Mouse (Mus musculus) MEL (cell line): ENCODE measurements around the gene Rhot2. TPM values are rescaled to one million over a fixed set of nuclear protein-coding genes. Genes with fewer than 3 reads are reported as not detected.

Source experiments
- DNase-seq: peaks from one replicate; pipeline ENCODE4 v3.0.0; 2011; ENCODE audit warnings: low read depth, low spot score
- H3K27ac ChIP-seq: 2 replicates; pipeline ENCODE4 v1.5.1; 2012; ENCODE audit warnings: low read depth, mild to moderate bottlenecking, control low read depth, low read length, moderate library complexity; ENCODE audit not compliant: control insufficient read depth
- H3K27me3 ChIP-seq, 2 experiments: fragments of 150-350 bp in 1 of 2; sonication (generic) in 1 of 2; 2 replicates each; pipeline ENCODE4 v1.6.1; 2012; ENCODE audit warnings: low read length in 2 of 2, mild to moderate bottlenecking in 2 of 2, improper control_type of control experiment in 1 of 2, moderate library complexity in 1 of 2; ENCODE audit not compliant: insufficient read depth in 2 of 2, control insufficient read depth in 1 of 2
- H3K36me3 ChIP-seq, 2 experiments: 2 replicates each; pipeline ENCODE4 v1.6.1; 2012 to 2014; ENCODE audit warnings: low read length in 2 of 2, improper control_type of control experiment in 1 of 2, inconsistent platforms in 1 of 2, mild to moderate bottlenecking in 1 of 2; ENCODE audit not compliant: insufficient read depth in 2 of 2, control insufficient read depth in 1 of 2
- H3K4me1 ChIP-seq, 2 experiments: fragments of 150-350 bp in 1 of 2; sonication (generic) in 1 of 2; 2 replicates each; pipeline ENCODE4 v1.6.1; 2012; ENCODE audit warnings: low read length in 2 of 2, improper control_type of control experiment in 1 of 2, mild to moderate bottlenecking in 1 of 2; ENCODE audit not compliant: insufficient read depth in 2 of 2, control insufficient read depth in 1 of 2
- H3K4me3 ChIP-seq, 2 experiments: fragments of 150-350 bp in 1 of 2; sonication (generic) in 1 of 2; 2 replicates each; pipeline ENCODE4 v1.5.1; 2012; ENCODE audit warnings: low read depth in 2 of 2, low read length in 2 of 2, mild to moderate bottlenecking in 2 of 2, moderate library complexity in 2 of 2, control low read depth in 1 of 2, improper control_type of control experiment in 1 of 2; ENCODE audit not compliant: control insufficient read depth in 1 of 2, insufficient read depth in 1 of 2
- H3K79me2 ChIP-seq: 2 replicates; pipeline ENCODE4 v1.6.1; 2012; ENCODE audit warnings: mild to moderate bottlenecking, low read length, moderate library complexity; ENCODE audit not compliant: control insufficient read depth, poor library complexity, insufficient read depth
- H3K9ac ChIP-seq: 2 replicates; pipeline ENCODE4 v1.6.1; 2012; ENCODE audit warnings: low read depth, mild to moderate bottlenecking, control low read depth, low read length, moderate library complexity; ENCODE audit not compliant: control insufficient read depth, poor library complexity, severe bottlenecking
- H3K9me3 ChIP-seq: fragments of 150-350 bp; sonication (generic); replicated peaks from 2 replicates; pipeline ENCODE4 v1.6.1; 2012; ENCODE audit warnings: mild to moderate bottlenecking, low read length, improper control_type of control experiment, moderate library complexity; ENCODE audit not compliant: insufficient read depth
- E2F4 ChIP-seq: IDR thresholded peaks from 2 replicates; pipeline ENCODE4 v1.6.1; 2011; ENCODE audit warnings: low read depth, low read length, improper control_type of control experiment, borderline replicate concordance
- ZMIZ1 ChIP-seq: IDR thresholded peaks from 2 replicates; pipeline ENCODE4 v1.6.1; 2012; ENCODE audit warnings: low read depth, mild to moderate bottlenecking, inconsistent platforms, low read length, improper control_type of control experiment, moderate library complexity
- polyA plus RNA-seq, 2 experiments: library from polyadenylated mRNA; stranded (reverse) in 1 of 2; unstranded in 1 of 2; fragments of >175 nt in 1 of 2; fragments of >200 nt in 1 of 2; gene quantifications; 2 replicates each; pipeline versions ENCODE4 v1.2.1 to v1.2.4; 2012; ENCODE audit warnings: low replicate concordance in 2 of 2, low read depth in 1 of 2; ENCODE audit not compliant: insufficient read length in 2 of 2, insufficient read depth in 1 of 2, missing spikeins in 1 of 2
- total RNA-seq: library from RNA; depleted of rRNA; stranded (reverse); fragments of 300-350 nt; gene quantifications from 2 replicates; pipeline ENCODE4 v1.2.3, GENCODE M21; 2012; rRNA removed

The Rhot2 gene
- total and polyA plus RNA-seq, 3 experiments: 29.1 to 54.5 TPM; not detected in 1

DNA sequence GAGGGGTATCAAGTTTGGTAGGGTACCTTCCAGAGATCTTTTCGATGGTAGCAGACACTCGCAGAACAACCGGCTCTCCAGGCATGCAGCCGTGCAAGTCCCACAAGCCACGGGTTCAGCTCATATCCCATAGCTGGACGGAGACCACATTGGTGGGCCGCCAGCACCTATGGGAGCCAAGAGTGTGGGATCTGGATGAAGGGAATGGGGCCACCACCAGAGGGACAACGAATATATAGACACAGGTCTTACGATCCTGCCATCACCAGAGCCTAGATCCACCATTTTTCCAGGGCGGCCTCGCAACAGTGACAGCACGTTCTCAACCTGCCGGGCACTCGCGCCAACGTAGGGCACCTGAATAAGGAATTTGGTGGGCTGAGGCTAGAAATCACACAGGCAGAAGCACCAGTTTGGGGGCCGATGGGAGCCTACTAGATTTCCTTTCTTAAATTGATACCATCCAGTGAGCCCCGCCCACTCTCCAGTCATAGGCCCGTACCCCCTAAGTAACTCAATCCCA is 53.3 kb downstream of the Rhot2 start:
- H3K4me3 ChIP-seq: peak overlapping the region; percentile 67 to 84
- TF ChIP-seq E2F4: no peak
- peak; percentile 13; the same call in 1 of the 2 replicates for TF ChIP-seq ZMIZ1
- peak overlapping the region; percentile 87 for H3K9ac ChIP-seq
- H3K27me3 ChIP-seq: no peaks in the 10 kb centered on the region
- peak overlapping the region; percentile 97 for H3K27ac ChIP-seq
- peaks cover 0 to 5% of the 10 kb centered on the region in 2 experiments; a peak in 1 of 4 replicates for H3K36me3 ChIP-seq
- H3K9me3 ChIP-seq: no peaks in the 10 kb centered on the region
- DNase-seq: no peak
- H3K4me1 ChIP-seq: peaks cover 0 to 24% of the 10 kb centered on the region in 2 experiments; a peak in 2 of 4 replicates
- peaks cover 16% of the 10 kb centered on the region for H3K79me2 ChIP-seq

Other genes starting within 250 kb of the Rhot2 start
- gene Gng13, start 127.7 kb downstream of the Rhot2 start, total RNA-seq: 3.1 and 3.9 TPM in 2 replicates
- gene Gng13, start 127.7 kb downstream of the Rhot2 start, polyA plus RNA-seq: under 1 TPM in 1 of 2 experiments, not detected in 1; 0.13 TPM
- gene Chtf18, start 117.4 kb downstream of the Rhot2 start, total RNA-seq: 29.9 and 35.5 TPM in 2 replicates
- 10 to 100 TPM in 1 of 2 experiments, not detected in 1; 71.1 TPM for gene Chtf18, start 117.4 kb downstream of the Rhot2 start, polyA plus RNA-seq
- gene Rpusd1, start 117.2 kb downstream of the Rhot2 start, total RNA-seq: 7.3 and 8.2 TPM in 2 replicates
- 10 to 100 TPM in 1 of 2 experiments, not detected in 1; 23.9 TPM for gene Rpusd1, start 117.2 kb downstream of the Rhot2 start, polyA plus RNA-seq
- 0.08 TPM in 1 of 2 replicates, not detected in the other for gene Mslnl, start 108.8 kb downstream of the Rhot2 start, total RNA-seq
- under 1 TPM in 1 of 2 experiments, not detected in 1; 0.08 TPM for gene Mslnl, start 108.8 kb downstream of the Rhot2 start, polyA plus RNA-seq
- not detected in 2 replicates for gene Msln, start 90.5 kb downstream of the Rhot2 start, total RNA-seq
- gene Msln, start 90.5 kb downstream of the Rhot2 start, polyA plus RNA-seq: not detected
- 26.9 and 34.3 TPM in 2 replicates for gene Narfl, start 71.1 kb downstream of the Rhot2 start, total RNA-seq
- gene Narfl, start 71.1 kb downstream of the Rhot2 start, polyA plus RNA-seq: 10 to 100 TPM in 1 of 2 experiments, not detected in 1; 30.6 TPM
- gene Haghl, start 59.2 kb downstream of the Rhot2 start, total RNA-seq: 10.7 and 12.6 TPM in 2 replicates
- gene Haghl, start 59.2 kb downstream of the Rhot2 start, polyA plus RNA-seq: 10 to 100 TPM in 1 of 2 experiments, not detected in 1; 13.2 TPM
- gene Ccdc78, start 58.3 kb downstream of the Rhot2 start, total RNA-seq: 0.08 TPM in 1 of 2 replicates, not detected in the other
- under 1 TPM in 1 of 2 experiments, not detected in 1; 0.85 TPM for gene Ccdc78, start 58.3 kb downstream of the Rhot2 start, polyA plus RNA-seq
- gene Fam173a, start 52.0 kb downstream of the Rhot2 start, total RNA-seq: 35.3 and 39.0 TPM in 2 replicates
- 10 to 100 TPM in 1 of 2 experiments, not detected in 1; 36.6 TPM for gene Fam173a, start 52.0 kb downstream of the Rhot2 start, polyA plus RNA-seq
- 0.92 TPM in 1 of 2 replicates, not detected in the other for gene AC134908.4, start 49.2 kb downstream of the Rhot2 start, total RNA-seq
- gene AC134908.4, start 49.2 kb downstream of the Rhot2 start, polyA plus RNA-seq: not detected
- 95.7 and 104 TPM in 2 replicates for gene Metrn, start 47.7 kb downstream of the Rhot2 start, total RNA-seq
- gene Metrn, start 47.7 kb downstream of the Rhot2 start, polyA plus RNA-seq: 100 to 1,000 TPM in 1 of 2 experiments, not detected in 1; 116 TPM
- gene Fbxl16, start 35.8 kb downstream of the Rhot2 start, total RNA-seq: not detected in 2 replicates
- gene Fbxl16, start 35.8 kb downstream of the Rhot2 start, polyA plus RNA-seq: under 1 TPM in 1 of 2 experiments, not detected in 1; 0.11 TPM
- gene Wdr24, start 21.2 kb downstream of the Rhot2 start, total RNA-seq: 29.4 and 38.8 TPM in 2 replicates
- 10 to 100 TPM in 1 of 2 experiments, not detected in 1; 35.0 TPM for gene Wdr24, start 21.2 kb downstream of the Rhot2 start, polyA plus RNA-seq
- 12.9 and 13.1 TPM in 2 replicates for gene Jmjd8, start 16.0 kb downstream of the Rhot2 start, total RNA-seq
- gene Jmjd8, start 16.0 kb downstream of the Rhot2 start, polyA plus RNA-seq: 10 to 100 TPM in 1 of 2 experiments, not detected in 1; 23.9 TPM
- gene Stub1, start 11.4 kb downstream of the Rhot2 start, total RNA-seq: 74.0 and 75.0 TPM in 2 replicates
- gene Stub1, start 11.4 kb downstream of the Rhot2 start, polyA plus RNA-seq: 10 to 100 TPM in 1 of 2 experiments, not detected in 1; 99.7 TPM
- gene Rhbdl1, start 7.6 kb downstream of the Rhot2 start, total RNA-seq: 1.4 TPM in 2 replicates
- gene Rhbdl1, start 7.6 kb downstream of the Rhot2 start, polyA plus RNA-seq: 1 to 10 TPM in 1 of 2 experiments, not detected in 1; 4.0 TPM
- 2.8 and 4.9 TPM in 2 replicates for gene Gm20683, start 3.1 kb downstream of the Rhot2 start, total RNA-seq
- 1 to 10 TPM in 1 of 2 experiments, not detected in 1; 6.8 TPM for gene Gm20683, start 3.1 kb downstream of the Rhot2 start, polyA plus RNA-seq
- gene Wdr90, start 16.6 kb upstream of the Rhot2 start, total RNA-seq: 22.5 and 23.7 TPM in 2 replicates
- gene Wdr90, start 16.6 kb upstream of the Rhot2 start, polyA plus RNA-seq: 10 to 100 TPM in 1 of 2 experiments, not detected in 1; 44.5 TPM
- gene Mcrip2, start 23.9 kb upstream of the Rhot2 start, total RNA-seq: 73.9 and 88.9 TPM in 2 replicates
- 100 to 1,000 TPM; 107 to 281 TPM for gene Mcrip2, start 23.9 kb upstream of the Rhot2 start, polyA plus RNA-seq
- gene Mettl26, start 30.2 kb upstream of the Rhot2 start, total RNA-seq: 31.7 and 33.6 TPM in 2 replicates
- 10 to 100 TPM in 1 of 2 experiments, not detected in 1; 50.6 TPM for gene Mettl26, start 30.2 kb upstream of the Rhot2 start, polyA plus RNA-seq
- gene Wfikkn1, start 36.0 kb upstream of the Rhot2 start, total RNA-seq: 0.13 and 0.19 TPM in 2 replicates
- under 1 TPM in 1 of 2 experiments, not detected in 1; 0.53 TPM for gene Wfikkn1, start 36.0 kb upstream of the Rhot2 start, polyA plus RNA-seq
- gene Rab40c, start 74.9 kb upstream of the Rhot2 start, total RNA-seq: 3.7 and 4.8 TPM in 2 replicates
- gene Rab40c, start 74.9 kb upstream of the Rhot2 start, polyA plus RNA-seq: 10 to 100 TPM in 1 of 2 experiments, not detected in 1; 23.2 TPM
- gene Pigq, start 100.1 kb upstream of the Rhot2 start, total RNA-seq: 50.7 and 67.8 TPM in 2 replicates
- 100 to 1,000 TPM; 193 to 825 TPM for gene Pigq, start 100.1 kb upstream of the Rhot2 start, polyA plus RNA-seq
- gene Nhlrc4, start 100.1 kb upstream of the Rhot2 start, total RNA-seq: 0.16 and 0.23 TPM in 2 replicates
- under 1 TPM in 1 of 2 experiments, not detected in 1; 0.19 TPM for gene Nhlrc4, start 100.1 kb upstream of the Rhot2 start, polyA plus RNA-seq
- not detected in 2 replicates for gene A930017K11Rik, start 107.7 kb upstream of the Rhot2 start, total RNA-seq
- gene A930017K11Rik, start 107.7 kb upstream of the Rhot2 start, polyA plus RNA-seq: not detected
- 5.6 and 6.2 TPM in 2 replicates for gene Capn15, start 140.9 kb upstream of the Rhot2 start, total RNA-seq
- 10 to 100 TPM in 1 of 2 experiments, not detected in 1; 16.2 TPM for gene Capn15, start 140.9 kb upstream of the Rhot2 start, polyA plus RNA-seq
- gene Rab11fip3, start 224.7 kb upstream of the Rhot2 start, total RNA-seq: 3.1 and 3.2 TPM in 2 replicates
- gene Rab11fip3, start 224.7 kb upstream of the Rhot2 start, polyA plus RNA-seq: 10 to 100 TPM in 1 of 2 experiments, not detected in 1; 18.9 TPM
- gene Decr2, start 245.5 kb upstream of the Rhot2 start, total RNA-seq: 6.5 TPM in 2 replicates
- gene Decr2, start 245.5 kb upstream of the Rhot2 start, polyA plus RNA-seq: 10 to 100 TPM in 1 of 2 experiments, not detected in 1; 11.3 TPM